Mouse (Mus musculus): ENCODE results near the gene Stpg1. TPM values are rescaled to one million over a fixed set of nuclear protein-coding genes. Genes with fewer than 3 reads are reported as not detected.

The Stpg1 gene
- polyA plus RNA-seq, 1 experiment = not detected

- TF ChIP-seq GATA1 (IDR thresholded peaks at IDR 0.05; ENCODE audit: low read length) = no peak
Measured at GRCm38 (mm10) chr4:135531771-135532613, 37.4 kb downstream of the Stpg1 start.

- no peak for TF ChIP-seq GATA1 (IDR thresholded peaks at IDR 0.05; ENCODE audit: low read length)
Measured at GRCm38 (mm10) chr4:135533001-135533400, 38.4 kb downstream of the Stpg1 start.

GRCm38 (mm10) chr4:135535021-135535420 lies 40.4 kb downstream of the Stpg1 start:
- no peak for TF ChIP-seq GATA1 (IDR thresholded peaks at IDR 0.05; ENCODE audit: low read length)

GRCm38 (mm10) chr4:135539056-135539455 lies 44.5 kb downstream of the Stpg1 start:
- no peak for TF ChIP-seq GATA1 (IDR thresholded peaks at IDR 0.05; ENCODE audit: low read length)

GRCm38 (mm10) chr4:135540057-135540456 lies 45.5 kb downstream of the Stpg1 start:
- no peak for TF ChIP-seq GATA1 (IDR thresholded peaks at IDR 0.05; ENCODE audit: low read length)

- no peak for TF ChIP-seq GATA1 (IDR thresholded peaks at IDR 0.05; ENCODE audit: low read length)
Measured at GRCm38 (mm10) chr4:135544284-135544683, 49.7 kb downstream of the Stpg1 start.

- no peak for TF ChIP-seq GATA1 (IDR thresholded peaks at IDR 0.05; ENCODE audit: low read length)
Measured at GRCm38 (mm10) chr4:135545080-135545511, 50.5 kb downstream of the Stpg1 start.

GRCm38 (mm10) chr4:135546008-135546407 lies 51.4 kb downstream of the Stpg1 start:
- no peak for TF ChIP-seq GATA1 (IDR thresholded peaks at IDR 0.05; ENCODE audit: low read length)

GRCm38 (mm10) chr4:135546793-135547192 lies 52.2 kb downstream of the Stpg1 start:
- no peak for TF ChIP-seq GATA1 (IDR thresholded peaks at IDR 0.05; ENCODE audit: low read length)

GRCm38 (mm10) chr4:135547551-135547950 lies 53.0 kb downstream of the Stpg1 start:
- no peak for TF ChIP-seq GATA1 (IDR thresholded peaks at IDR 0.05; ENCODE audit: low read length)

- TF ChIP-seq GATA1 (IDR thresholded peaks at IDR 0.05; ENCODE audit: low read length) = no peak
Measured at GRCm38 (mm10) chr4:135548108-135548507, 53.5 kb downstream of the Stpg1 start.

- TF ChIP-seq GATA1 (IDR thresholded peaks at IDR 0.05; ENCODE audit: low read length) = no peak
Measured at GRCm38 (mm10) chr4:135548521-135549077, 54.0 kb downstream of the Stpg1 start.

GRCm38 (mm10) chr4:135549323-135549722 lies 54.7 kb downstream of the Stpg1 start:
- no peak for TF ChIP-seq GATA1 (IDR thresholded peaks at IDR 0.05; ENCODE audit: low read length)

- TF ChIP-seq GATA1 (IDR thresholded peaks at IDR 0.05; ENCODE audit: low read length) = no peak
Measured at GRCm38 (mm10) chr4:135563794-135564193, 69.2 kb downstream of the Stpg1 start.

- no peak for TF ChIP-seq GATA1 (IDR thresholded peaks at IDR 0.05; ENCODE audit: low read length)
Measured at GRCm38 (mm10) chr4:135565400-135565799, 70.8 kb downstream of the Stpg1 start.

GRCm38 (mm10) chr4:135567042-135567441 lies 72.5 kb downstream of the Stpg1 start:
- no peak for TF ChIP-seq GATA1 (IDR thresholded peaks at IDR 0.05; ENCODE audit: low read length)

GRCm38 (mm10) chr4:135567484-135567883 lies 72.9 kb downstream of the Stpg1 start:
- TF ChIP-seq GATA1 (IDR thresholded peaks at IDR 0.05; ENCODE audit: low read length) = no peak

Measured in G1E-ER4 (cell line).